Mouse (Mus musculus) liver, adult 2 months (tissue): ENCODE measurements at regions not wholly inside any gene's neighbourhood (a gene's known extent, or its start where the extent isn't known, plus 50 kb on each side); places are given as distances from the start of the nearest gene placed in this dataset.

Experiments used
- CTCF ChIP-seq: fragments of 200-500 bp; IDR thresholded peaks from 2 replicates; pipeline ENCODE4 v1.5.1; 2011; ENCODE audit warnings: low read depth, low read length, control low read depth
- POLR2A ChIP-seq: fragments of 200-500 bp; IDR thresholded peaks from 2 replicates; pipeline ENCODE4 v1.6.1; 2011; ENCODE audit warnings: low read length, control low read depth; ENCODE audit not compliant: insufficient read depth; ENCODE audit errors: extremely low read depth

- TF ChIP-seq POLR2A (no peak), CTCF (no peak)
These were observed 63.5 kb upstream of the Zfp366 start for GRCm38 (mm10) chr13:99121096-99121495.
